Mouse (Mus musculus) embryonic facial prominence, embryonic 15.5 days (tissue): ENCODE results near the gene G6pc2. TPM values are rescaled to one million over a fixed set of nuclear protein-coding genes. Genes with fewer than 3 reads are reported as not detected.

Experiments used
- ATAC-seq: fragments of 200-750 bp; cut with Nextera tagmentation; 2 replicates; pipeline ENCODE4 v1.8.0; 2017; ENCODE audit warnings: low read depth, moderate TSS enrichment; ENCODE audit not compliant: insufficient number of reproducible peaks, low FRiP score, low TSS enrichment
- H3K27ac ChIP-seq: fragments of 300-500 bp; sonication (generic); replicated peaks from 2 replicates; pipeline ENCODE4 v1.5.1; 2015; ENCODE audit warnings: mild to moderate bottlenecking, inconsistent platforms
- H3K27me3 ChIP-seq: fragments of 300-500 bp; sonication (generic); 2 replicates; pipeline ENCODE4 v1.6.1; 2015; ENCODE audit warnings: inconsistent platforms
- H3K36me3 ChIP-seq: fragments of 300-500 bp; sonication (generic); 2 replicates; pipeline ENCODE4 v1.6.1; 2015; ENCODE audit warnings: mild to moderate bottlenecking, inconsistent platforms
- H3K4me1 ChIP-seq: fragments of 300-500 bp; sonication (generic); 2 replicates; pipeline ENCODE4 v1.6.1; 2015; ENCODE audit warnings: inconsistent platforms
- H3K4me2 ChIP-seq: fragments of 300-500 bp; sonication (generic); replicated peaks from 2 replicates; pipeline ENCODE4 v1.6.1; 2015; ENCODE audit warnings: mild to moderate bottlenecking, inconsistent platforms
- H3K4me3 ChIP-seq: fragments of 300-500 bp; sonication (generic); replicated peaks from 2 replicates; pipeline ENCODE4 v1.5.1; 2015; ENCODE audit warnings: mild to moderate bottlenecking, inconsistent platforms
- H3K9ac ChIP-seq: fragments of 300-500 bp; sonication (generic); 2 replicates; pipeline ENCODE4 v1.6.1; 2015; ENCODE audit warnings: inconsistent platforms
- H3K9me3 ChIP-seq: fragments of 300-500 bp; sonication (generic); replicated peaks from 2 replicates; pipeline ENCODE4 v1.6.1; 2016; ENCODE audit warnings: inconsistent platforms
- WGBS: fragments of 180-500 bp; shearing (Covaris S2); methylation state at CpG from one replicate; pipeline ENCODE4 v1.1.7; 2015; 5-methylcytosine and 5-hydroxymethylcytosine counted together
- polyA plus RNA-seq: library from polyadenylated mRNA; unstranded; fragments of >200 nt; fragmentation: Nextera tagmentation; extraction: Ambion mirVana; gene quantifications from 2 replicates; pipeline ENCODE4 v1.2.1, GENCODE M21; 2015

Gene G6pc2
- polyA plus RNA-seq, 1 experiment from 2014 or later = not detected

- Histone ChIP-seq H3K9ac (no peak overlapping the region), H3K27me3 (no peaks in the 10 kb centered on the region), H3K4me2 (no peak overlapping the region), H3K9me3 (no peaks in the 10 kb centered on the region), H3K36me3 (no peaks in the 10 kb centered on the region), H3K27ac (no peak overlapping the region), H3K4me3 (no peak overlapping the region), H3K4me1 (no peaks in the 10 kb centered on the region)
- WGBS = 89% methylated on average over 9 of the region's 9 CpGs
- no peak for ATAC-seq
Measured at GRCm38 (mm10) chr2:69239315-69239714, 28.4 kb downstream of the G6pc2 start.

DNA sequence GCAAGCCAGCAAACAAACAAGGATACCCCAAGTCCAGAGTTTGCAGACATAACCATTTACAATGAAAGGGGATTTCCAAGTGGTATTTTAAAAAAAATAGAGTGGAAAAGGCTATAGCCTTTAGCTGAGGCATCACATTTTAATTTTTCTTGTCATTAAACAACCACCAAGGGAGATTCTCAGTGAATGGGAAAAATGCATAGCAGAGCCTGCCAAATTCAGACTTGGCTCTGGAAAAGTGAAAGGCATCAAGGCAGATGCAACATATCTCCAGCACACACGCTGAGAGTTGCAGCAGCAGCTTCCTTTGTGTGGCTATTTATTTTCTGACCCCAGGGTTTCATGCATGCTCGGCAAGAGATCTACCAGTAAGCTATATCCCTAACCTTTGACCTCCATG is 34.1 kb downstream of the G6pc2 start:
- no peak overlapping the region for H3K4me3 ChIP-seq
- ATAC-seq = no peak
- no peak overlapping the region for H3K4me2 ChIP-seq
- no peak overlapping the region for H3K9ac ChIP-seq
- WGBS = 28% methylated on average over 2 of the region's 2 CpGs
- H3K4me1 ChIP-seq = no peaks in the 10 kb centered on the region
- no peaks in the 10 kb centered on the region for H3K9me3 ChIP-seq
- H3K27ac ChIP-seq = no peak overlapping the region
- no peaks in the 10 kb centered on the region for H3K36me3 ChIP-seq
- H3K27me3 ChIP-seq = no peaks in the 10 kb centered on the region

DNA sequence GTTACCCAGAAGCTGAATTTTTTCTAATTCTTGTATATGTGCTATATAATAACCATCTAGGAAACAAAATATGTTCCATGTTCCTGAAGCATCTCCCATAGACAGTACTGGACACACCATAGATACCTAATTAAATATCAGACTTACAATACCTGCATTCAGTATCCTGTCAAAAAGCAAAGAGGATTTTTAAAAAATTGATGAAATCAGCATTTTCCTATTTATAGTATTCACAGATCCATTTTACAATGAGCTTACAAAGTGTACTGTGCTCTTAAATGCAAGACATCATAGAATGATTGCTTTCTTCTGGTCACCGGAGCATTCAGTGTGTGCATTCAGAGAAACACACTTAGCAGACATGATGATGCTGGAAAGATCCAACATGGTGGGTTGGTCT is 36.2 kb downstream of the G6pc2 start:
- WGBS = 91% methylated on average over 1 of the region's 1 CpGs
- Histone ChIP-seq H3K4me1 (no peaks in the 10 kb centered on the region), H3K9me3 (no peaks in the 10 kb centered on the region), H3K36me3 (no peaks in the 10 kb centered on the region), H3K9ac (no peak overlapping the region), H3K4me2 (no peak overlapping the region), H3K4me3 (no peak overlapping the region), H3K27ac (no peak overlapping the region), H3K27me3 (no peaks in the 10 kb centered on the region)
- ATAC-seq = no peak

- no peak for ATAC-seq
- H3K27ac ChIP-seq = no peak overlapping the region
- no peaks in the 10 kb centered on the region for H3K27me3 ChIP-seq
- WGBS = 38% methylated on average over 16 of the region's 16 CpGs
- H3K36me3 ChIP-seq = no peaks in the 10 kb centered on the region
- no peak overlapping the region for H3K4me3 ChIP-seq
- no peak overlapping the region for H3K9ac ChIP-seq
- H3K4me2 ChIP-seq = no peak overlapping the region
- no peaks in the 10 kb centered on the region for H3K9me3 ChIP-seq
- H3K4me1 ChIP-seq = no peaks in the 10 kb centered on the region
Measured at GRCm38 (mm10) chr2:69248221-69248755, 37.4 kb downstream of the G6pc2 start.

DNA sequence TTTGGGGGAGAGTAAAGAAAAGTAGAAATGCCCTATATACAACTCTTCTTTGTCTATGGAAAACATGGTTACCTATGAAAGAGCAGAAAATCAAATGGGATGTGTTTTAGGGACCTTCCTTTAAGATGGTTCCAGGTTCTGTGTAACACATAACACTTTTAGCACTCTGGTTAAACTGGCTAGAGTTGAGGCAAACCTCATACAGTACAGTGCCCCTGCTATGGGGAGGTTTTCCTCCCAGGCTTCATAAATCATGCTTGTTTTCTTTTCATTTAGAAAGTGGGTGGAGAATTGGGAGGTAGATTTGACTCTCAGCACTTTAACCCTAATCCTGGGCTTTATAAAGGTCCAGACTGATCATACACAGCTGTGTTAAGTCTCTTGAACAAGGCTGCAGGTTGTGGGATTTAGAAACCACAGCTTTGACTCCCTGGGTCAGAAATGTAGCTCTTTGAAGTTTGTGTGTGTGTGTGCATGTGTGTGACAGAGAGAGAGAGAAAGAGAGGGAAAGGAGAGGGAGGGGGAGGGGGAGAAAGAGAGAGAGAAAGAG is 53.3 kb downstream of the G6pc2 start:
- Histone ChIP-seq H3K4me1 (no peaks in the 10 kb centered on the region), H3K4me2 (no peak overlapping the region), H3K27ac (no peak overlapping the region), H3K9ac (no peak overlapping the region), H3K4me3 (no peak overlapping the region), H3K9me3 (no peaks in the 10 kb centered on the region), H3K27me3 (no peaks in the 10 kb centered on the region), H3K36me3 (no peaks in the 10 kb centered on the region)
- ATAC-seq = no peak

- Histone ChIP-seq H3K4me3 (no peak overlapping the region), H3K27me3 (no peaks in the 10 kb centered on the region), H3K9ac (no peak overlapping the region), H3K4me1 (no peaks in the 10 kb centered on the region), H3K36me3 (no peaks in the 10 kb centered on the region), H3K4me2 (no peak overlapping the region), H3K9me3 (no peaks in the 10 kb centered on the region), H3K27ac (no peak overlapping the region)
- no peak for ATAC-seq
- WGBS = 9% methylated on average over 1 of the region's 1 CpGs
Measured at GRCm38 (mm10) chr2:69275875-69276274, 65.0 kb downstream of the G6pc2 start.

Other genes with a start within 250 kb of the G6pc2 start
- 0.84 and 0.95 TPM in 2 replicates for gene Nostrin, start 75.3 kb upstream of the G6pc2 start, polyA plus RNA-seq
- gene Spc25, start 4.9 kb upstream of the G6pc2 start, polyA plus RNA-seq = 122 and 125 TPM in 2 replicates
- gene Abcb11, start 131.5 kb downstream of the G6pc2 start, polyA plus RNA-seq = 0.03 and 0.13 TPM in 2 replicates
- gene Dhrs9, start 169.4 kb downstream of the G6pc2 start, polyA plus RNA-seq = 0.18 and 0.32 TPM in 2 replicates